Mouse (Mus musculus): ENCODE results near the gene Nubp2.

Nubp2 gene

DNA sequence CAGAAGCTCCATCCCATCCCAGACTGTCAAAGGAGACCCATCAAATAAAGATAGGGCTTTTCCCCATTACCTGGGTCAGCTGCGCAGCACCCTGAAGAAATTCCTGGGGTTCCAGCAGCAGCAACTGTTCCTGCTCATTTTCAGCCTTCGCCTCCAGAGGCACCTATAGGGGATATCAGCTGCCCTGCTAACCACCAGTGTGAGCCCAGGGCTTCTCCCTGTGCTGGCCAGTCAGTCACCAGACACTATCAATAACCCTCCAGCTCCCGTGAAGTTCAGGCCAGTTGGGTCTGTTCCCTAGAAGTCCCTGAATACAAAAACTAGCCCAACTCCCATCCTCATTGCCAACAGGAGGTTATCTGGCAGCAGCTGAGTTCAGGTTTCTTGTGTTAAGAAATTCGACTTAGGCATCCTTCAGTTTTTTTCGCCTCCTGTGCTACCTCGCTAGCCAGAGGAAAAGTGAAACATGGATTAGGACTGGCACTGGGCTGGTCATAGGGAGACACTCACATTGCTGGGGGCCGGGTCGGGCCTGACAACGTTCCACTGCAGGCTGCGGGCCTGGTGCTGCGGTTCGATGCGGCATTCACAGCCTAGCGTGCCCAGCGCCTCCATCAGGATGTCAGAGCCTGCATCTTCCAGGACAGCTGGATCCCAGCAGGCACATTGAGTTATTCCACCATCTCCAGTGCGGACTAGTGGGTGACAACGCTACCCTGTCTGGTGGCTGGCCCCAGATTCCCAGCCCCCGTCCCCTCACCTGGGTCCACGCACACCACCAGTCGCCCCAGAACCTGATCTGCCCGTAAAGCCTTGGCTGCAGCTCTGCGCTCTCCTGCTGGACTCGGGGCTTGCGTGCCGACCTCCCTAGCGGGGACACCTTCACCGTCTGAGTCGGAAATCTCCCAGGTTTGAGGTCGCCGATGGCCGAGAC is 8.2 kb upstream of the Nubp2 start:
- DNase-seq (ENCODE audit: low spot score) = no peak

DNA sequence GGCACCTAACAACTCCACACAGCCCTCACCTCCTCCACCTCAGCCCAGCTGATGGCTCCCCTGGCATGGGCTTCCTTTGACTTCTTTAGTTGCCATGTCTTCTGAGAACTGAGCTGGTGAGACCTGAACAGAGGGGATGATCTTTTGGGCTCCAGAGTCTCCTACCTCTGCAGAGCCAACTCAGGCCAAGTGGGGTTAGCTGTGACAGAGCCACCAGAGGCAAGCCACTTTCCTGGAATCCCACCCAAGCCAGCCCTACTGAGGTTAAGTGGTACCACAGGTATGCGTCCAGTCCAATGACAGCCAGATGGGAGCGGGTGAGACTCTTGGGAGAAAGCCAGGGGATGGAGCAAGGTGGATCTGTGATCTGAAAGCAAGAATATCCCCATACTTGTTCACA is 7.1 kb upstream of the Nubp2 start:
- DNase-seq (ENCODE audit: low spot score) = no peak

DNA sequence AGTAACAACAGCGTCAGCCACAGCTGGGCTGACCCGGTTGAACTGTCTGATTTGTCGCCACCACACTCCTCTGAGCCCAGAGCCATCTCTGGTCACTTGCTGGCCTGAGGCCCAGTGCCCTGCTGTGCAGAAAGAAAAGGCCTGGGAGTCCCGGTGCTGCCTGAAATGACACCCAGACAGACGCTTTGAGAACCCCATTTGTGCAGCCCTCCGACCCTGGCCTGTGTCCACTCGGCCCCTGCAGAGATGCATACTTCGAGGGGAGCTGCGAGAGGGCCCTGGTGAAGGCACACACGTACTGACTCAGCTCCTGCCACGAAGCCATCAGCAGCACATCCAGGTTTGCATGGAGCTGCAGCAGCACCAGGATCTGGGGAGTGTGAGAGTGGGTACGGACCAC is 6.6 kb upstream of the Nubp2 start:
- DNase-seq (ENCODE audit: low spot score) = no peak

DNA sequence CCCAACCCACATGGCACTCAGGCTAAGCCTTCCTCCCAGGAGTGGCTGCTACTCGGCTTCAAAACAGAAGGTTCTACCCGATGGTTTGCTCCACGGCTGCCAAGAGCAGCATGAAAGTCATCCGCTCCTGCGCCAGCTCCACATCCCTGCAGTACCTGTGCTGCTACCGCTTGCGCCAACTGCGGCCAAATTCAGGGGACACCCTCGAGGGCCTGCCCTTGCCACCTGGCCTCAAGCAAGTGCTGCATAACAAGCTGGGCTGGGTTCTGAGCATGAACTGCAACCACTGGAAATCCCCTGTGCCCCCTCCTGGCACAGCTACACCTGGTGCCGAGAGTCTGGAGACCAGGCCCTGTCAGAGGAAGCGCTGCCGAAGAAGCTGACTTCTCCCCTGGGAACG is 5.2 kb upstream of the Nubp2 start:
- DNase-seq (ENCODE audit: low spot score) = no peak

DNA sequence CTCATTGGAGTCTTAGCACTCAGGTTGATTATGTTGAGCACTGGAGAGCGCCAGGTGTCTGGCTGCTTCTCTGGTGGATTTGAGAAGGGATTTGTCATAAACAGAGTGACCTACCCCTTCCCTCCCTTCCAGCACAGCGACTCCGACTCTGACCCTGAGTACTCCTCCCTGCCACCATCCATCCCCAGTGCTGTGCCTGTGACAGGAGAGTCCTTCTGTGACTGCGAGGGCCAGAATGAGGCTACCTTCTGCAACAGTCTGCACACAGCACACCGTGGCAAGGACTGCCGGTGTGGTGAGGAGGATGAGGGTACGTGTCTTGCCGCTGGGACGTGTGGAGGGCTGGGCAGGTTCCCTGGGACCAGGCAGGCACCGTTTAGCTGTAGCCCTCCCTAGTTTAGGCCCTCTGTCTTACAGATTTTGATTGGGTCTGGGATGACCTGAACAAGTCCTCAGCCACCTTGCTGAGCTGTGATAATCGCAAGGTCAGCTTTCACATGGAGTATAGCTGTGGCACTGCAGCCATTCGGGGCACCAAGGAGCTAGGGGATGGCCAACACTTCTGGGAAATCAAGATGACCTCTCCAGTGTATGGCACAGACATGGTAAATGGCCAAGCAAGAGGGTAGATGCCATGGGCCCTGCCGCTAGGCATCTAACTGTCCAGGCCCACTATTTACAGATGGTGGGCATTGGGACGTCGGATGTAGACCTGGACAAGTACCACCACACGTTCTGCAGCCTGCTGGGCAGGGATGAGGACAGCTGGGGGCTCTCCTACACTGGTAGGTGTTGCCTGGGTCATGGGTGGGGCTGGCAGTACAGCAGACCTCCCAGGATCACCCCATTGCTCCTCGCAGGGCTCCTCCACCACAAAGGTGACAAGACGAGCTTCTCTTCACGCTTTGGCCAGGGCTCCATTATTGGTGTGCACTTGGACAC is 4.3 kb upstream of the Nubp2 start:
- no peak for DNase-seq (ENCODE audit: low spot score)

DNA sequence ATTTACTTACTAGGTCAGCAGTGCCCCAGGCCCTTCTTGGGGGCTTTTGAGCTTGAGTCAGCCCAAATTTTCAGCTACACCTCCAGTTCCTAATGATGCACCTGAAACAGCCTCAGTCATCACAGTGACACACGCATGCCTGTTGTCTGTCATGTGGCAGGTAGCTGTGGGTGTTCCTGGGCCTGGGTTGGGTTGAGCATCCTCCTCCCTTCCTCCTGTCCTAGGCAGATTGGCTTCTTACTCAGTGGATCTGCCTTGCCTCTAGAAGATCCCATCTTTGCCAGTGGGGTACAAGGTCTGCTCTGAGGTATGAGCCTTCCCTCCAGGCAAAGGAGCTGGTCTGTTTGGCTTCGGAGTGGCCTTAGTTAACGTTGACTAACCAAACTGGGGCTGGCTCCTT is 2.7 kb upstream of the Nubp2 start:
- no peak for DNase-seq (ENCODE audit: low spot score)

DNA sequence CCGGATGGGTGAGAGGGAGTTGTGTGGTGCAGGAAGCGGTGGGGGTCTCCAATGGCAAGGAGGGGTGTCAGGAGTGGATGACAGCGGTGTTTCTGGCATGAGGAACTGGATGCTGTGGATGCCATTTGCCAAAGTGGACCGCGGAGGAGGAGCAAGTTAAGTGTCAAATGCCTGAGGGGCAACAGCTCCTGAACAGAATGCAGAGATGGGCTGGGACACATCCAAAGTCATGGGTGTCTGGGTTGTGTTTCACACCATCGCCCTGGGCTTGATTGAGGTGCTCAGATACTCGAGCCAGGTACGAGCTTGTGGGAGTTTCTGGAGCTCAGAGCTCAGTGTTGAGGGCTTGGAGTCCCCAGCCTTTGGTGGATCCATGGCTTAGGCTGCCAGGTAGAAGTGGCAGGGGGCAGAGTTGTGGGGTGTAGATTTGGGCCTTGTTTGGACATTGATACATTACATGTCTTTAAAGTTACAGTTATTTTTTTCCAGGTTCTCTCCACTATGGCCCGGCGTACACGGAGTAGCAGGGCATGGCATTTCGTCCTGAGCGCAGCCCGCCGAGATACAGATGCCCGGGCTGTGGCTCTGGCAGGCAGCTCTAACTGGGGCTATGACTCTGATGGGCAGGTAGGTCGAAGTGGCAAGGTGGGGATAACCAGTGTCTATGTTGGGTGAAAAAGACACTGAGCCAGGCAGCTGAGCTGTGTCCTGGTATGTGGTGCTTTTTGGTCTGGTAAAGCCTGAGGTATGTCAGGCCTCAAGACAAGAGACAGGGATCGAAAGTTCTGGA is 1.3 kb upstream of the Nubp2 start:
- no peak for DNase-seq (ENCODE audit: low spot score)

DNA sequence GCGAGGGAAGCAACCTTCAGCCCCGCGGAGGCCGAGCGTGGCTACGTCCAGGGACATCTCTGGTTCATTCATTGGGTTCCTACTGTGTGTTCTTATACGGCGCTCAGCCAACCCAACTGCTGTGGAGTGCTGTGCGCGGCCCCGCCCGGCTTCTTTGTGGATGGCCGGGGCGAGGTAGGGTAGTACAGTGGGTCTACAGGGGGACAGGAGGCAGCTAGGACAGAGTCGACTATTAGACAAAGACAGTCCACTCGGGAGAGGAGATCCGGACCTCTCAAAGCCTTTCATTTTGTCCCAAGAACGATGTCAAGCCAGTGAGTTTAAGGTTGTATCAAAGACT is 753 bp upstream of the Nubp2 start:
- DNase-seq (ENCODE audit: low spot score) = no peak

DNA sequence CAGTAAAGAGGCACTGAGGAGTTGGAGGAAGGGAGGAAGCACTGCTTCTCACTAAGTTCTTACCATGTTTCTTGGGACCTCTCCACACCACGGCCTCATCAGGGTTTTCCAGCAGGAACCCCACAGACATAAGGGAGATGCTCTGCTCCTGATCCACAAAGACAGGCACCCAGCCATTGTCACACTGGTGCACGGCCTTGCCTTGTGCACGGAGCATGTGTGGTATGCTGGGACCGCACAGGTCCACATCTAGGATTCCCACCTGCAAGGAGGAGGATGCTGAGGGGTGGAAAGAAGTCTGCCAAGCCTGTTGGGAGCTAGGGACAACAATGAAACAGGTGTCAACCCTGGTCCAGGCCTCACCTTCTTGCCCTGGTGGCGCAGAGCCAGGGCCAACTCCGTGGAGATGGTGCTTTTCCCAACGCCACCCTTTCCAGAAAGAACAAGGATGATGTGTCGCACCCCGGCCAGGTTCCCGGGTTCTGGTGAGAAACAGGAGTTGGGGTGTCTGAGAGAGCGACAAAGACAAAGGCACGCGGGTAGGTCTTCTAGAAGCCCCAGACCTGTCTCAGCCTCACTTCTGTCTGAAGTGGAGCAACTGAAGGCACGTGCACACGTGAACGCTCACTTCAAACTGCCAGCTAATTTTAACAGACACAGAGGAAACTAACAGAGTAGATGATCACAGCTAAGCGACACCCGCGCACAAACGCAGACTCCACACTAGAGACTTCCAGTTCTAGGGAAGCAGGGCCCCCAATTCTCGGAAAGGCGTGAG is 604 bp downstream of the Nubp2 start:
- DNase-seq (ENCODE audit: low spot score) = no peak

DNA sequence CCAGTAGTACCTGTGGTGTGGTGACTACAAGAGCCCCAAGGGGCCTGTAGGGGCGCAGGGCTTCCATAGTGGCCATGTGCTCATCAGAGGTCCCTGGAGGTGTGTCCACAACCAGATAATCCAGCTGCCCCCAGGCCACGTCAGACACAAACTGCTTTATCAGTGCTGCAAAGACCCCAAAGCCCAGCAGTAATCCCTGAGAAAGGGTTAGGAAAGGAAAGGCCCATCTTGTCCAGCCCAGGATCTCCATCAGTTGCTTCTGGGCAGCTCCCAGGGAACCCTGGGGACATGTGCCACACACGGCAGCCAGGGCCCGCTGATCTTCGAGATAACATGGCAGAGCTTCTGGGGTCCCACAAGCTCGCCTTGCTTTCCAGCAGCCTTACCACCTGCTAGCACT is 1.8 kb downstream of the Nubp2 start:
- no peak for DNase-seq (ENCODE audit: low spot score)

DNA sequence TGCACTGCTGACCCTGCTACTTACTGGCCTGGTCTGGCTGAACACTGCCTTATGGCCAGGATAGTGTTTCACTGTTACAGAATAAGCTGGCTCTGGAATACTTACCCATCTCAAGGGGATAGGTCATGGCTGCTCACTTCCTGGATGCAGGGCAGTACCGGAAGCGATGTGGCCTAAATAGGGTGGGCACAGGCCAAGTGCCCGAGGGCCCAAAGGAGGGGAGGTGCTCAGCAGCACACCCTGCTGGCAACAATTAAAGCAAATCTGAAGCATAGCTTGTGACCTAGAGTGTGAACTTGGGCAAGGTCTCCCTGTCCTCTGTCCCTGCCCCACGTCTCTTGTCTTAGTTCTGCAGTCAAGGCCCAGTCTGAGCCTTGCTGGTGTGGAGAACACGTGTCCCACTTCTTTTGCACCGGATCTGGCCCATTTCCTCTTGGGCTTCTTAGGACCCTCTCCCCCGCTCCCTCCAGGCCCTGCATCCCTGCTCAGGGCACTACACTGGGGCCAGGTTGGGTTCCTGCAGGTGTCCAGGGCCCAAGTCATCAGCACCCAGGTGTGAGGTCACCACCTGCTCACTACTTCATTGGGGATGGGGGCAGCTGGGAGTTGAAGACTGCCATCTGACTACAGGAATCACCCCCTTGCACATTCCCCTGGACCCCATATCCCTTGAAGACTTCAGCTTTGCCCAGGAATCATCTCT is 4.3 kb downstream of the Nubp2 start:
- DNase-seq (ENCODE audit: low spot score) = peak; percentile 74

DNA sequence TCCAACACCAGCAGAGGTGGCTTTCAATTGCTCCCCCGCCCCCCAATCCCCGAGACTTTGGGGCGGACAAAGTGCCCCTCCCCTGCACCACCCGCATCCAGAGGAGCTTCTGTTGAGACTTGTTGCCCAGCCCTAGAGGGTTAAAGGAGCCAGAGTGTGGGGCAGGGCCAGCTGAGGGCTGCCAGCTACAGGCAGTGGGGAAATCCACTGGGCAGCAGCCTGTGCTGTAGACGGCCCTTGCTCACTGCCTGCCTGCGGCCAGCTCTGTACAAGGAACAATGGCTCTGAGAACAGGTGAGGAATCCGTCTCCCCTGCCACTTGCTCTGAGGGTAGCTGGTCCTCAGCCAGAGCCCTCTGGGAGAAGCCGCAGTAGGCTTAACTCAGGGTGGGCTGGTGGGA is 7.6 kb downstream of the Nubp2 start:
- DNase-seq (ENCODE audit: low spot score) = no peak

DNA sequence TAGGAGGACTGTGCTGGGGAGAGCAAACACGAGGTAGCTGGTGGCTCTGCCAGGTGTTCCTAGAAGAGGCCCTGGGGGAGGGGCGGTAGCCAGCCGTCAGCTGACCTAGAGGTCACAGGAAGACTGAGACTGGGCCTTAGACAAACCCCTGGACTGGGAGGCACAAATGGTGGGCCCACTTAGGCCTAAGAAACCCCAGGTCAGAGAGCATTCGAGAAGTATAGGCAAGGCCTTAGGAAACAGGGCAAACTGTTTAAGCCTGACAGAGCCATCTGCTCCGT is 8.1 kb downstream of the Nubp2 start:
- DNase-seq (ENCODE audit: low spot score) = no peak

DNA sequence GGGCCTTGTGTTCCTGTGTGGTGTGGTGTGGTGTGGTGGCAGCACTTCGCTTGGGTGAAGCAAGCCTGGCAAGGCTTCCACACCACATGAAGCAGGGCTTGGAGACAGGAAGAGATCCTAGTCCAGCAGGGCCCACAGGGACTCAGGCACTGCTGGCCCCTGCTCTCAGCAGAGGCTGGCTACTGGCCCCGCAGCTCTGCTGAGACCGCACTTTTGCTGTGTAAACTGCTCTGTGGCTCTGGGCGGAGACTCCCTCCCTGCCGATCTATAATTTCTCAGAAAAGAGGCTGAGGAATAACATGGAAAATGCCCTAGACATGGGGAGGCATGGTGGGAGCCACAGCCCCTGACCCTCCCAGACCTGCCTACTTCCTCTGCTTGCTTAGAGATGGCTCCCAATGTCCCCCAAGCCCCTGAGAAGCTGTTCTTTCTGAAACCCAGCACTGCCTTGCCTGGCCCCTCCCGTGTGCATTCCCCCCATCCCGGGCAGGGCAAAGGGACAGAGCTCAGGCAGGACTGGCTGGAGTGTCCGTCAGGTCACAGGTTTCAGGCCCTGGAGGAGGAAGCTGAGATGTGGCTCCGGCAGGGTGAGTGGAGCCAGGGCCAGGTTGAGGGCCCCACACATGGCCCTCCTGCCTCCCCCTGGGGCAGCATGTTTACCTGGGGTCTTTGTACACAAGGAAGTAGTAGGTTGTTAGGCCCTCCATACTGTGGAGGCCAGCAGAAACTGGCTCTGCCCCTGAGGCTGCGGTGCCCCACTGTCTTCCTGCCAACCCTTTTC is 8.6 kb downstream of the Nubp2 start:
- no peak for DNase-seq (ENCODE audit: low spot score)

DNA sequence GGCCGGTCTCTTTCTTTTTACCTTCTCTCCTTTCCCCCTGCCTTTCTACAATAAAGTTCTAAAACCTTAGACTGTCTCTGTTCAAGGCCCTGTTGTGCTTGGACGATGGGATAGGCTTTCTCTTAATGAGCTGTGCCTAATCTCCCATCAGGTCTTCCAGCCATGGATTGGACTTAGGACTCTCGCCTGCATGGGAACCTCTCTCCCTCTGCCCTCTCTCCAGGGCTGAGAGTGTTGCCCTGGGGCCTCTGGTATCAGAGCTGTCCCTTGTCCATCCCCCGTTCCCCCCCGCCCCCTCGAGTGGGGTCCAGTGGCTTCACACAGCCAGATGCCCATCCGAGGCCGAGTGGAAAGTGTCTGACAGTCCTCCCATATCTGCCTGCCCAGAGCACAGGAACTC is 11.2 kb downstream of the Nubp2 start:
- DNase-seq (ENCODE audit: low spot score) = no peak

DNA sequence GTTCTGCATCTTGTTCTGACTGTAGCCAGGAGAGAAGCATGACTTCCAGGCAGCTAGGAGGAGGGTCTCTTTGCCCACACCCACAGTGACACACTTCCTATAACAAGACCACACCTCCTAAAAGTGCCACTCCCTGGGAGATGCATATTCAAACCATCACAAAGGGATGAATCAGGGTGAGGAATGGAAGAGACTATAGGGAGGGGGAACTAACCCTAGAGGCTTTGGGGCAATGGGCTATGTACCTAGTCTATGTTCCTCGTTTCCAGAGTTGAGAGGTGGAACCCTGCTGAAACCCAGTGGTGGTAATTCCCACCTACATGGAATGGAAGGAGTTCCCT is 11.8 kb downstream of the Nubp2 start:
- DNase-seq (ENCODE audit: low spot score) = no peak

DNA sequence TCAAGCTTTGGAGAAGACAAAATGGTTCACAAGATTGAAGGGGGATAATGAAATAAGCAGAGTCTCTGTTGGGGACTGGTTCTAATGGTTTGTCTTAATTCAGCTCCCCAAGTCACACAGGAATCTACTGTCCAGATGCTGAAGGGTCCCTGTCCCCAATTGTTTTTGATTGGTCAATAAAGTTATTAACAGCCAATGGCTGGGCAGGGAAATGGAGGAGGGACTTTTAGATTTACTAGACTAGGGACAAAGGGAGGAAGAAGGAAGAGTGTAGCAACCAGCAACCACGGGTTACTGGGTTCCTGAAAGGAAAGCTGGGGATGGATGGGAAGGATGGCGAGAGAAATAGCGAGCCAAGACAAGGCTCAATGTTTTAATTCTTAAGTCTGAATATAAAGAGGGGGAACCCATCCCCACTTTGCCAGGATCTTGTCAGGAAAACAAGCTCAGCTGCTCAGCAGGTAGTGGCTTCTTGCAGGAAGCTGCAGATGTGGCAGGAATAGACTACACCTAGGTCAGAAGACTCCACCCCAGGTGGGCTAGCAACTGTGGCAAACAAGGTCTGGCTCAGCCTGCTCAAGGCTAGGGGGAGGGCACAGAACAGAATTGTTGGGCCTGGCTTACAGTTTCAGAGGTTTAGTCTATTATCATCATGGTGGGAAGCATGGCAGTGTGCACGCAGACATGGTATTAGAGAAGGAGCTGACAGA is 12.3 kb downstream of the Nubp2 start:
- DNase-seq (ENCODE audit: low spot score) = no peak

DNA sequence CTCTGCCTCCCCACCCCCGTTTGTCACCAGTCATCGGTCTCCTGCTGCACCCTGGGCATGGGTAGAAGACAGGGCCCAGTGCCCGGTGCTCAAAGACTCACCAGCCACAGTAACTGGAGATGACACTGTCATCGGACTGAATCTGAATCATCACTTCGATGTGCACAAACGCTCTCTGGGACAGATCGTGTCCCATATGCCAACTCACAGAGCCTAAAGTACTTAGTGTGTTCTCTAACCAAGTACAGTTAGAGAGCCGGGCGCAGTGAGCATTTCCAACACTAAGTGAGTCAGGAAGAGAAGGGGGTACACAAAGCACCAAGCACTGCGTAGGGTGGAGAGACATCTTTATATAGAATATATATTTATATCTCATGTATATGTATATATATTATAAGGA is 18.2 kb downstream of the Nubp2 start:
- DNase-seq (ENCODE audit: low spot score) = no peak

DNA sequence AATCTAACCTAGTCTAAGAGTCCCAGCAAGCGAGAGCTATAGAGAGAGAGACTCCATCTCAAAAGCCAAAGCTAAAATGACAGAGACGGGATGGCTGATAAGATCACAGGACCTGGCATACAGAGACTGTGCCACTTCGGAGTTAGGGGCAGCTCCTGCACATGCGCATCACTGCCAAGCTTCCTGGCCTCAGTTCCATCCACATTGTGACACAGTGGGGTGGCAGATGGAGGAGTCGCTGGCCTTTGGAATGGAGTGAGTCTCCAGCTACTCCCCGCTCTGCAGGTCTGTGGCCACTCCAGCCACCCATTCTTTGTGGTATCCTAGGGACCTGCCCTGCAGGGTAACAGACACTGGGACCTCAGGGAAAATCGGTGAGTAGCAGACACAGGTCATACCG is 20.4 kb downstream of the Nubp2 start, which contains the start of gene Igfals:
Igfals (plus strand) TSS at position 222 of the 400 bp plus-strand sequence.
- DNase-seq (ENCODE audit: low spot score) = no peak

DNA sequence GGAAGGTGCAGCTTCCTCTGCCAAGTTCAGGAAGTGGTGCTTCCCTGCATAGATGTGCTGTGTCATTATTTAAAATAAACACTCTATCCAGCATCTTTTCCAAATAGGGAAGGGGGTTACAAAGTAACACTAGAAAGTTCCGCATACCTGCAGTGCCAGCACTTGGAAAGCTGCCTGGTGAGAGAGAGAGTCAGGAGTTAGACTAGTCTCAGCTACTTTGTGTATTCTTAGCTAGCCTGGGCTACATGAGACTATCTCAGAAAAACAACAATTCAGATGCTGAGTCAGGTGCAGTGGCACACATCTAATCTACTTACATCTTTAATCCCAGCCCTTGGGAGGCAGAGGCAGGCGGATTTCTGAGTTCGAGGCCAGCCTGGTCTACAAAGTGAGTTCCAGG is 24.4 kb downstream of the Nubp2 start:
- DNase-seq (ENCODE audit: low spot score) = no peak
